Mouse (Mus musculus): ENCODE results near the gene Thbs3.

DNA sequence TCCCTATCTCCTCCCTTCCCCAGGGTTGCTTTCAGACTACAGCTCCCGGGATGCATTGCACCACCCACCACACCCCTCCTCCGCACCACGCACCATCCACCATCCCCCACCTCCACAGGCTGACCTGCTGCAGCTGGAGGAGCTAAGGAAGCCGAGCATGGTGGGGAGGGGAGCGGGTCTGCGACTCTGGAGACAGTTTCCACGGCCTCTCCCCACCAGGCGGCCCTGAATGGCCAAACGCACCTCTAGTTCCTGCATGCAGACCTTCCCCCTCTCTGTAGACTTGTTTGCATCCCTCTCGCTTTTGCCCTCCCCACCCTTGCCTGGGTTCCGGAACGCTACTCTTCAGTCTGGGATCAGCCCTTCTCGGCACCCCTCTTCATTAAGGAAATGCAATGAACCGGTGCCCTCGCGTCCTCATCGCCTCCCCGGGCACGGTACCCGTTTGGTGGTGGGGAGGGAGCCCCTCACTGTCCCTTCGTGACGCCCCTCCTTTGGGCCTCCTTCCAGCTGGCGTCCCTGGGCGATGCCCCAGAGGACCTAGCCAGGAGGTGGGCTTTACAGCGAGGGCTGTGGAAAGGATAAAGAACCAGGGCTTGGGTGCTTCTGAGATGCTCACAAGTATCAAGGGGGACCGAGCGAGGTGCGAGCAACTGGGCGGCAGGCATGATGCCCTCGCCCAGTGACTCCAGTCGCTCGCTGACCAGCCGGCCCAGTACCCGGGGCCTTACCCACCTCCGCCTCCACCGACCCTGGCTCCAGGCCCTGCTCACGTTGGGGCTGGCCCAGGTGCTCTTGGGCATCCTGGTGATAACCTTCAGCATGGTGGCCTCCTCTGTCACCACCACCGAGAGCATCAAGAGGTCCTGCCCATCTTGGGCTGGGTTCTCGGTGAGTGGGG, 31.7 kb upstream of the Thbs3 start, which contains the start of gene Fam189b:
- TF ChIP-seq GATA1 (IDR thresholded peaks at IDR 0.05; ENCODE audit: borderline replicate concordance, low read length), result no peak
- no peak for TF ChIP-seq FLI1 (IDR thresholded peaks at IDR 0.05; ENCODE audit: low read length)
